Mouse (Mus musculus): ENCODE results near the gene Tob2. TPM values are rescaled to one million over a fixed set of nuclear protein-coding genes. Genes with fewer than 3 reads are reported as not detected.
A peak's percentile ranks its signal among the peaks of the same experiment; 100 is the strongest.

The Tob2 gene
- polyA plus RNA-seq, 1 experiment = 35.8 TPM

- 94% methylated on average over 7 of the region's 7 CpGs for WGBS
- no peak for TF ChIP-seq POLR2A (IDR thresholded peaks at IDR 0.05; ENCODE audit: borderline replicate concordance, extremely low read depth, low read depth, low read length)
- TF ChIP-seq CTCF (IDR thresholded peaks at IDR 0.05; ENCODE audit: insufficient read depth, low read length) = no peak
- Histone ChIP-seq H3K4me3 (replicated peaks; ENCODE audit: extremely low read depth, low read depth, low read length) (no peak overlapping the region), H3K4me1 (ENCODE audit: control insufficient read depth, insufficient read depth, low read length) (no peaks in the 10 kb centered on the region)
- DNase-seq = no peak
Observed at GRCm38 (mm10) chr15:81864238-81864637, 5.6 kb upstream of the Tob2 start.

DNA sequence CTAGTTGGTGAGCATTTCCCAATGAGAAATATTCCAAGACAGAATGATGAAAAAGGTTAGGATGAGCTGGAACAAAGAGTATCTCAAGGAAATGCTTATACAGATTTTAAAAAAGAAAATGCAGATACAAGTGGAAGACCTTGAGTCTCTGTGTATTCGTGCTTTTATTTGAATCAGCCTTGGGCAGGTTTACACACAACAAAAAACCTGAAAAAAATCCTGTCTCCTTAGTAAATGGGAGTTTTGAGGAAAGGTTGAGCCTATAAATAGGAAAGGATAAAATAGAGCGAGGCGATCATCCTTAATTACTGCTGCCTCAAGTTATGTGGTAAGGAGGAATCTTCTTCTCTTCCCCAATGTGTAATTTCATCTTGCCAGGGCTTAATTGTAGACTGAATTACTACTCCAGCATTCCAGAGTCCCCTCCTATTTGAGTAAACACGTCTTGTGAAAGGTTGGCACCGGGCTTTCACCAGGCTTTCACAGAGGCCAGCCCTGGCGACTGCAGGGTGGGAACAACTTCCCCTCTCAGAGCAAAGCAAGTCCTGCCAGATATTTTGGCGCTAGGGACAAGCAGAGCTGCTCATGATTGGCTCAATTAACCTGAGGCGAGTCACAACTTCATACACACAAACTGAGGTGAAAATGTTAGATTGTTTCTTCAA lies 2.0 kb upstream of the Tob2 start:
- H3K4me3 ChIP-seq (replicated peaks; ENCODE audit: extremely low read depth, low read depth, low read length) = no peak overlapping the region
- WGBS = 19% methylated on average over 8 of the region's 8 CpGs
- H3K4me1 ChIP-seq (ENCODE audit: control insufficient read depth, insufficient read depth, low read length) = peaks cover 2% of the 10 kb centered on the region; the same call in 1 of the 2 replicates
- TF ChIP-seq POLR2A (IDR thresholded peaks at IDR 0.05; ENCODE audit: borderline replicate concordance, extremely low read depth, low read depth, low read length) = peak; percentile 49; the same call in 1 of the 2 replicates
- no peak for TF ChIP-seq CTCF (IDR thresholded peaks at IDR 0.05; ENCODE audit: insufficient read depth, low read length)
- peak; percentile 60 for DNase-seq

DNA sequence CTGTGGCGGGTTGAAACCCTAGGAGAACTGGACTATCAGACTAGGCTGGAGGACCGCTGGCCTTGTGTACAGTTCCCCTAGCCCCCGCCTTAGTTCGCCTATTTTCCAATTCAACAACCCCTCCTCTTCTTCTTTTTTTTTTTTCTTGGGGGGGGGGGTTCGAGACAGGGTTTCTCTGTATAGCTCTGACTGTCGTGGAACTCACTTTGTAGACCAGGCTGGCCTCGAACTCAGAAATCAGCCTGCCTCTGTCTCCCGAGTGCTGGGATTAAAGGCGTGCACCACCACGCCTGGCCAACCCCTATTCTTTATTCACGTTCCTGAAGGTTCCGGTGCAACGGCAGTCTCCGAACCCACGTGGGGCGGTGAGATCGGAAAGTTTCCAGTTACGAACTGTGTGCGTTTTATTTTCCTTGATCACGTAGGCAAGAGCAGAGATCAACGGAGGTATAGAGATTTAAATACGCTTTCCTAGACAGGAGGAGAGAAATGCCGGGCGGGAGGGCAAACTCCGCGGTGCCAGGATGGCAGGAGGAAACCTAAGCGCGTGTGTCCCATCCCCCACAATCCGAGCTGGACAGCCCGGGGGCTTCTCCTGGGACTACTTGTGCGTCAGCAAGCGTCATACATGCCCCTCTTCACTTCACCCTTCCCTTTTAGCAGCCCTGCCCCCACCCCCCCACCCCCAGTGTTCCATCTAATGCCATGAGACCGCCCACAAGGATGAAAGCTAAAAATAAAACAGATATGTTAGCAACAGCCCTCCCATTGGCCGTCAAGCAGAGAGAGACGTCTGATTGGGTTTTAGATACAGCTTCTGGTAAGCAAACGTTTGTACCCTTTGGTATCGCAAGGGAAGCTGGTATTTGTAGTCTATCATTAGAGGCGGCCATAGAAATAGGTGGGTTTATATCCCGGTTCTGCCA lies 997 bp upstream of the Tob2 start:
- no peak for TF ChIP-seq CTCF (IDR thresholded peaks at IDR 0.05; ENCODE audit: insufficient read depth, low read length)
- peak; percentile 50; the same call in 1 of the 2 replicates for TF ChIP-seq POLR2A (IDR thresholded peaks at IDR 0.05; ENCODE audit: borderline replicate concordance, extremely low read depth, low read depth, low read length)
- Histone ChIP-seq H3K4me1 (ENCODE audit: control insufficient read depth, insufficient read depth, low read length) (peaks cover 5% of the 10 kb centered on the region; the same call in 1 of the 2 replicates), H3K4me3 (replicated peaks; ENCODE audit: extremely low read depth, low read depth, low read length) (peak overlapping the region; percentile 83)
- under 1% methylated on average over 39 of the region's 39 CpGs for WGBS
- DNase-seq = peak; percentile 82

DNA sequence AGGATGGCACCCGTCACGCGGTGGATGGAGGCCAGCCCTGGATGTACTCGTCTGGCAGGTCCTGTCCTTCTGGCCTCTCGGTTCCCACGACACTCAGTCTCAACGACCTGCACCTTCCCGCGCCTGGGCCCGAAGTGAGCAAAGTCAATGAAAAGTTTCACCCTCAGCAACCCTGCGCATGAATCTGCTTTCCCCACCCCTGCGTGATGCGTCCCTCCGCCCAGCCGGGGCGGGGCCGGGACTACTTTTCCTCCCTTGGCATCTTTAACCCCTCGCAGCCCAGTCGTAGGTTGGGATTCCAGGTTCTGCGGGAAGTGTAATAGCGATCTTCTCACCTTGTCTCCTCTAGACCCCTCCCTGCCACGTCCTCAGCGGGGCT lies 469 bp downstream of the Tob2 start:
- DNase-seq = peak; percentile 96
- no peak for TF ChIP-seq CTCF (IDR thresholded peaks at IDR 0.05; ENCODE audit: insufficient read depth, low read length)
- TF ChIP-seq POLR2A (IDR thresholded peaks at IDR 0.05; ENCODE audit: borderline replicate concordance, extremely low read depth, low read depth, low read length) = peak; percentile 100
- Histone ChIP-seq H3K4me1 (ENCODE audit: control insufficient read depth, insufficient read depth, low read length) (peaks cover 5% of the 10 kb centered on the region; the same call in 1 of the 2 replicates), H3K4me3 (replicated peaks; ENCODE audit: extremely low read depth, low read depth, low read length) (peak overlapping the region; percentile 83)
- WGBS = under 1% methylated on average over 23 of the region's 23 CpGs

- TF ChIP-seq POLR2A (IDR thresholded peaks at IDR 0.05; ENCODE audit: borderline replicate concordance, extremely low read depth, low read depth, low read length) = no peak
- TF ChIP-seq CTCF (IDR thresholded peaks at IDR 0.05; ENCODE audit: insufficient read depth, low read length) = no peak
- H3K4me3 ChIP-seq (replicated peaks; ENCODE audit: extremely low read depth, low read depth, low read length) = peak overlapping the region; percentile 83
- H3K4me1 ChIP-seq (ENCODE audit: control insufficient read depth, insufficient read depth, low read length) = peaks cover 5% of the 10 kb centered on the region; the same call in 1 of the 2 replicates
- under 1% methylated on average over 33 of the region's 33 CpGs for WGBS
- DNase-seq = no peak
Observed at GRCm38 (mm10) chr15:81857724-81858116, 876 bp downstream of the Tob2 start.

DNA sequence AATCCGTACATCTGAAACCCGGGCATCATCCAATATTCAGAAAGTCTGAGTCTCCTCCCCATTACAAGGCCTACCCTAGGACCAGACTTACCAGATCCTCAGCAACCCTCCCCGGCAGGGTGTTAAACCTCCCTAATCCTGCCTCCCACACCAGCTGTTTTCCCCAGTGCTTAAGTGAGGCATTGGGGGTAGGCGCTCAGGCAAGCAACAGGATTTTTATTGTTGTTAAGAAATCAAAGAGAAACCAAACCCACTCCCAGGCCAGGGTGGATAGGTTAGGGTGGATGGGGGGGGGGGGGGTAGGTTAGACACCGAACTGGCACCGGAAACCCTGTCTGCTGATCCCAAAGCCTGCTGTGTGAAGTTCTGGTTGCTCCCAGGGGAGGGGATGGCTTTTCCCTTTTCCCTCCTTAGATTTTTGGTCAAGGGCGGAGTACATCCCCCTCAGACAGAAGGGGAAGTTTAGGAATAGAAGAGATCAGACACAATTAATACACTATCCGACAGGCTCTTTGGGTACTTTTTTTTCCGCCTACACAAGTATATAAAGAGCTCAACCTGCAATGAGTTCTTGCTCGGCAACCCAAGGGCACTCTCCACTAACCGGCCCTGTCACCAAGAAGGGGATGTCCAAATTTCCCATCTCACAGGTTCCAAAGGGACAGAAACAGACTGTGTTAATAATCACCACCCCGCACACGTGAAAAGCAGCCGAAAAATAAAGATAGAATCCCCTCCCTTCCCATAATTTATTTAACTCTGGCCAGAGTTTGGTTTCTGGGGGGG lies 1.5 kb downstream of the Tob2 start:
- Histone ChIP-seq H3K4me3 (replicated peaks; ENCODE audit: extremely low read depth, low read depth, low read length) (peak overlapping the region; percentile 83), H3K4me1 (ENCODE audit: control insufficient read depth, insufficient read depth, low read length) (peaks cover 5% of the 10 kb centered on the region; the same call in 1 of the 2 replicates)
- no peak for TF ChIP-seq POLR2A (IDR thresholded peaks at IDR 0.05; ENCODE audit: borderline replicate concordance, extremely low read depth, low read depth, low read length)
- no peak for TF ChIP-seq CTCF (IDR thresholded peaks at IDR 0.05; ENCODE audit: insufficient read depth, low read length)
- WGBS = under 1% methylated on average over 14 of the region's 14 CpGs
- peak; percentile 41 for DNase-seq

GRCm38 (mm10) chr15:81856030-81856790 lies 2.4 kb downstream of the Tob2 start:
- under 1% methylated on average over 28 of the region's 28 CpGs for WGBS
- peak; percentile 79 for DNase-seq
- TF ChIP-seq CTCF (IDR thresholded peaks at IDR 0.05; ENCODE audit: insufficient read depth, low read length) = no peak
- TF ChIP-seq POLR2A (IDR thresholded peaks at IDR 0.05; ENCODE audit: borderline replicate concordance, extremely low read depth, low read depth, low read length) = peak; percentile 39; the same call in 1 of the 2 replicates
- H3K4me1 ChIP-seq (ENCODE audit: control insufficient read depth, insufficient read depth, low read length) = peaks cover 5% of the 10 kb centered on the region; the same call in 1 of the 2 replicates
- H3K4me3 ChIP-seq (replicated peaks; ENCODE audit: extremely low read depth, low read depth, low read length) = peak overlapping the region; percentile 83

DNA sequence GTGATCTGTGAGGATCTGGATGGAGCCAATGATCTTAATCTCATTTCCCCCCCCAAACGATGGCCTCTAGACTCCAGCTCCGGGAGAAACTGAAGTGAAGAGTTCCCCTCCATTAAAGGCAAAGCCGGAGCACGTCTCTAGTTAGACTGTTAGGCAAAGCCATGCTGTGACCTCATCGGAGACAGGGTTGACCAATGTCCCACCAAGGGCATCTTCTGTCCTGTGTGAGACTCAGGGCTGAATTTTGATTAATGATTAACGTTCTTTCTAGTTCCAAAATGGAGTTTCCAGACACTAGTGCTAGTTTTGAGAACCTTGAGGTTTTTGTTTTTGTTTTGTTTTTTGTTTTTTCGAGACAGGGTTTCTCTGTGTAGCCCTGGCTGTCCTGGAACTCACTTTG lies 5.5 kb downstream of the Tob2 start:
- 65% methylated on average over 7 of the region's 7 CpGs for WGBS
- Histone ChIP-seq H3K4me3 (replicated peaks; ENCODE audit: extremely low read depth, low read depth, low read length) (no peak overlapping the region), H3K4me1 (ENCODE audit: control insufficient read depth, insufficient read depth, low read length) (peaks cover 5% of the 10 kb centered on the region; the same call in 1 of the 2 replicates)
- no peak for DNase-seq
- TF ChIP-seq POLR2A (IDR thresholded peaks at IDR 0.05; ENCODE audit: borderline replicate concordance, extremely low read depth, low read depth, low read length) = no peak
- TF ChIP-seq CTCF (IDR thresholded peaks at IDR 0.05; ENCODE audit: insufficient read depth, low read length) = no peak
